Mouse (Mus musculus): ENCODE results near the gene Mnat1. TPM values are rescaled to one million over a fixed set of nuclear protein-coding genes. Genes with fewer than 3 reads are reported as not detected.

Mnat1 gene
- polyA plus RNA-seq, 1 experiment from 2014 or later = 21.1 TPM

- no peak for ATAC-seq (ENCODE audit: low FRiP score)
- H3K9me3 ChIP-seq = no peaks in the 10 kb centered on the region
These were observed 177.0 kb downstream of the Mnat1 start for GRCm38 (mm10) chr12:73300531-73300930.

GRCm38 (mm10) chr12:73304636-73305035 is 181.1 kb downstream of the Mnat1 start:
- no peak for ATAC-seq (ENCODE audit: low FRiP score)
- no peak overlapping the region for H3K4me3 ChIP-seq
- H3K27ac ChIP-seq = no peak overlapping the region
- no peak overlapping the region for H3K4me2 ChIP-seq
- H3K4me1 ChIP-seq (replicated peaks) = no peaks in the 10 kb centered on the region
- H3K9me3 ChIP-seq = no peaks in the 10 kb centered on the region
- 85% methylated on average over 4 of the region's 4 CpGs for WGBS
- peaks cover 35% of the 10 kb centered on the region for H3K36me3 ChIP-seq
- H3K27me3 ChIP-seq = no peaks in the 10 kb centered on the region
- no peak overlapping the region for H3K9ac ChIP-seq

More at GRCm38 (mm10) chr12:73300531-73300930, 177.0 kb downstream of the Mnat1 start:
- Histone ChIP-seq H3K27me3 (no peaks in the 10 kb centered on the region), H3K27ac (no peak overlapping the region), H3K9ac (no peak overlapping the region), H3K4me1 (replicated peaks) (no peaks in the 10 kb centered on the region), H3K36me3 (peaks cover 45% of the 10 kb centered on the region), H3K4me3 (no peak overlapping the region), H3K4me2 (no peak overlapping the region)
- WGBS = 92% methylated on average over 2 of the region's 2 CpGs

GRCm38 (mm10) chr12:73307750-73308149 is 184.2 kb downstream of the Mnat1 start:
- no peaks in the 10 kb centered on the region for H3K27me3 ChIP-seq
- no peak for ATAC-seq (ENCODE audit: low FRiP score)
- no peak overlapping the region for H3K4me2 ChIP-seq
- WGBS = 91% methylated on average over 4 of the region's 4 CpGs
- no peaks in the 10 kb centered on the region for H3K9me3 ChIP-seq
- H3K4me1 ChIP-seq (replicated peaks) = no peaks in the 10 kb centered on the region
- no peak overlapping the region for H3K4me3 ChIP-seq
- peaks cover 16% of the 10 kb centered on the region for H3K36me3 ChIP-seq
- H3K9ac ChIP-seq = no peak overlapping the region
- no peak overlapping the region for H3K27ac ChIP-seq

GRCm38 (mm10) chr12:73308711-73309110 is 185.2 kb downstream of the Mnat1 start:
- H3K4me1 ChIP-seq (replicated peaks) = no peaks in the 10 kb centered on the region
- ATAC-seq (ENCODE audit: low FRiP score) = no peak
- H3K4me2 ChIP-seq = no peak overlapping the region
- H3K9me3 ChIP-seq = no peaks in the 10 kb centered on the region
- 92% methylated on average over 2 of the region's 2 CpGs for WGBS
- H3K9ac ChIP-seq = no peak overlapping the region
- H3K27ac ChIP-seq = no peak overlapping the region
- peaks cover 12% of the 10 kb centered on the region for H3K36me3 ChIP-seq
- no peaks in the 10 kb centered on the region for H3K27me3 ChIP-seq
- H3K4me3 ChIP-seq = no peak overlapping the region

- no peak overlapping the region for H3K4me2 ChIP-seq
- no peaks in the 10 kb centered on the region for H3K4me1 ChIP-seq (replicated peaks)
- no peak overlapping the region for H3K27ac ChIP-seq
- no peaks in the 10 kb centered on the region for H3K9me3 ChIP-seq
- ATAC-seq (ENCODE audit: low FRiP score) = no peak
- H3K4me3 ChIP-seq = no peak overlapping the region
- H3K36me3 ChIP-seq = peaks cover 13% of the 10 kb centered on the region
- 93% methylated on average over 7 of the region's 7 CpGs for WGBS
- no peaks in the 10 kb centered on the region for H3K27me3 ChIP-seq
- H3K9ac ChIP-seq = no peak overlapping the region
These were observed 194.5 kb downstream of the Mnat1 start for GRCm38 (mm10) chr12:73317706-73318686.

Other genes with a start within 250 kb of the Mnat1 start
- gene Six6, start 183.8 kb upstream of the Mnat1 start, polyA plus RNA-seq (2015; fragmentation: Nextera tagmentation; extraction: Ambion mirVana) = not detected in 2 replicates
- gene 4930447C04Rik, start 182.9 kb upstream of the Mnat1 start, polyA plus RNA-seq (2015; fragmentation: Nextera tagmentation; extraction: Ambion mirVana) = 4.6 and 5.2 TPM in 2 replicates
- 2.6 and 5.7 TPM in 2 replicates for gene Six1, start 69.8 kb upstream of the Mnat1 start, polyA plus RNA-seq (2015; fragmentation: Nextera tagmentation; extraction: Ambion mirVana)
- 0.69 and 1.0 TPM in 2 replicates for gene Six4, start 10.3 kb upstream of the Mnat1 start, polyA plus RNA-seq (2015; fragmentation: Nextera tagmentation; extraction: Ambion mirVana)
- gene Trmt5, start 163.0 kb downstream of the Mnat1 start, polyA plus RNA-seq (2015; fragmentation: Nextera tagmentation; extraction: Ambion mirVana) = 12.9 and 15.1 TPM in 2 replicates
- gene Slc38a6, start 163.1 kb downstream of the Mnat1 start, polyA plus RNA-seq (2015; fragmentation: Nextera tagmentation; extraction: Ambion mirVana) = 10.9 and 14.3 TPM in 2 replicates

Data from hindbrain, embryonic 13.5 days (tissue).